Mouse (Mus musculus) liver, postnatal 0 days (tissue): Measurements from ENCODE around the gene Rhof. TPM values are rescaled to one million over a fixed set of nuclear protein-coding genes. Genes with fewer than 3 reads are reported as not detected.

ENCODE experiments used
- ATAC-seq: fragments of 200-750 bp; cut with Nextera tagmentation; 2 replicates; pipeline ENCODE4 v1.8.0; 2017; ENCODE audit warnings: mild to moderate bottlenecking, moderate library complexity
- DNase-seq: peaks from one replicate; pipeline ENCODE4 v3.0.0-alpha.2; 2016
- H3K27ac ChIP-seq: fragments of 300-500 bp; sonication (generic); 2 replicates; pipeline ENCODE4 v1.5.1; 2014; ENCODE audit warnings: antibody characterized with exemption, moderate library complexity, mild to moderate bottlenecking, low read depth
- H3K27me3 ChIP-seq: fragments of 300-500 bp; sonication (generic); 2 replicates; pipeline ENCODE4 v1.6.1; 2014; ENCODE audit warnings: low read length, control low read depth, mixed read lengths; ENCODE audit not compliant: insufficient read depth
- H3K36me3 ChIP-seq: fragments of 300-500 bp; sonication (generic); replicated peaks from 2 replicates; pipeline ENCODE4 v1.6.1; 2014; ENCODE audit warnings: mild to moderate bottlenecking, control low read depth, low read length, moderate library complexity, mixed read lengths; ENCODE audit not compliant: insufficient read depth
- H3K4me1 ChIP-seq: fragments of 300-500 bp; sonication (generic); 2 replicates; pipeline ENCODE4 v1.6.1; 2014; ENCODE audit warnings: antibody characterized with exemption, mild to moderate bottlenecking, control low read depth; ENCODE audit not compliant: insufficient read depth
- H3K4me2 ChIP-seq: fragments of 300-500 bp; sonication (generic); 2 replicates; pipeline ENCODE4 v1.6.1; 2014; ENCODE audit warnings: low read depth, mild to moderate bottlenecking, low read length, moderate library complexity, mixed read lengths
- H3K4me3 ChIP-seq: fragments of 300-500 bp; sonication (generic); 2 replicates; pipeline ENCODE4 v1.5.1; 2014; ENCODE audit warnings: low read depth, low read length
- H3K9ac ChIP-seq: fragments of 300-500 bp; sonication (generic); replicated peaks from 2 replicates; pipeline ENCODE4 v1.6.1; 2014; ENCODE audit warnings: mild to moderate bottlenecking, moderate library complexity
- H3K9me3 ChIP-seq: fragments of 300-500 bp; sonication (generic); 2 replicates; pipeline ENCODE4 v1.6.1; 2016; ENCODE audit warnings: mild to moderate bottlenecking, control low read depth, low read length, mixed read lengths
- CTCF ChIP-seq: sonication (generic); IDR thresholded peaks from 2 replicates; pipeline ENCODE4 v1.5.1; 2016; ENCODE audit warnings: antibody characterized with exemption, low read depth
- EP300 ChIP-seq: IDR thresholded peaks from 2 replicates; pipeline ENCODE4 v1.6.1; 2016; ENCODE audit warnings: antibody characterized with exemption, low read depth, mild to moderate bottlenecking
- WGBS: fragments of 180-500 bp; shearing (Covaris S2); extraction: QIAGEN DNeasy Blood & Tissue Kit; methylation state at CpG from one replicate; pipeline ENCODE4 v1.1.7; 2014; ENCODE audit not compliant: insufficient replicate concordance; 5-methylcytosine and 5-hydroxymethylcytosine counted together
- polyA plus RNA-seq: library from polyadenylated mRNA; unstranded; fragments of >200 nt; fragmentation: Nextera tagmentation; extraction: Ambion mirVana; gene quantifications from 2 replicates; pipeline ENCODE4 v1.2.1, GENCODE M21; 2015

The Rhof gene
- polyA plus RNA-seq, 1 experiment from 2014 or later: 2.1 TPM

GRCm38 (mm10) chr5:123117773-123118172, 14.7 kb downstream of the Rhof start:
- ATAC-seq (0 out of 2 replicates have a peak, but pooled peaks have one; percentile 33), DNase-seq (peak; percentile 47)
- Histone ChIP-seq H3K9ac (no peak overlapping the region), H3K9me3 (no peaks in the 10 kb centered on the region), H3K27ac (no peak overlapping the region), H3K4me1 (peaks cover 3% of the 10 kb centered on the region; the same call in 1 of the 2 replicates), H3K36me3 (0 out of 2 replicates have a peak, but pooled peaks cover 7% of the 10 kb centered on the region), H3K27me3 (no peaks in the 10 kb centered on the region), H3K4me3 (no peak overlapping the region), H3K4me2 (no peak overlapping the region)
- TF ChIP-seq CTCF (no peak), EP300 (no peak)
- 65% methylated on average over 8 of the region's 8 CpGs for WGBS

GRCm38 (mm10) chr5:123117257-123117656, 15.2 kb downstream of the Rhof start:
- DNase-seq: peak; percentile 86
- 15% methylated on average over 10 of the region's 10 CpGs for WGBS
- Histone ChIP-seq H3K27ac (no peak overlapping the region), H3K4me2 (no peak overlapping the region), H3K4me3 (no peak overlapping the region), H3K9ac (no peak overlapping the region), H3K9me3 (no peaks in the 10 kb centered on the region), H3K4me1 (peaks cover 3% of the 10 kb centered on the region; the same call in 1 of the 2 replicates), H3K27me3 (no peaks in the 10 kb centered on the region), H3K36me3 (0 out of 2 replicates have a peak, but pooled peaks cover 7% of the 10 kb centered on the region)
- peak; percentile 72 for ATAC-seq
- TF ChIP-seq EP300 (no peak), CTCF (peak; percentile 95)

GRCm38 (mm10) chr5:123116080-123116479, 16.4 kb downstream of the Rhof start:
- Histone ChIP-seq H3K9me3 (no peaks in the 10 kb centered on the region), H3K27me3 (no peaks in the 10 kb centered on the region), H3K36me3 (0 out of 2 replicates have a peak, but pooled peaks cover 7% of the 10 kb centered on the region), H3K4me1 (peaks cover 3% of the 10 kb centered on the region; the same call in 1 of the 2 replicates), H3K4me3 (no peak overlapping the region), H3K4me2 (no peak overlapping the region), H3K27ac (no peak overlapping the region), H3K9ac (no peak overlapping the region)
- TF ChIP-seq CTCF: no peak
- TF ChIP-seq EP300: no peak
- DNase-seq: no peak
- no peak for ATAC-seq
- WGBS: 79% methylated on average over 8 of the region's 8 CpGs

GRCm38 (mm10) chr5:123114924-123115323, 17.6 kb downstream of the Rhof start:
- H3K4me2 ChIP-seq: no peak overlapping the region
- H3K4me1 ChIP-seq: peaks cover 3% of the 10 kb centered on the region; the same call in 1 of the 2 replicates
- no peak for DNase-seq
- H3K4me3 ChIP-seq: no peak overlapping the region
- no peak for ATAC-seq
- TF ChIP-seq EP300 (no peak), CTCF (peak; percentile 60)
- no peak overlapping the region for H3K27ac ChIP-seq
- no peaks in the 10 kb centered on the region for H3K9me3 ChIP-seq
- H3K36me3 ChIP-seq: 0 out of 2 replicates have a peak, but pooled peaks cover 7% of the 10 kb centered on the region
- H3K27me3 ChIP-seq: no peaks in the 10 kb centered on the region
- H3K9ac ChIP-seq: no peak overlapping the region
- 59% methylated on average over 7 of the region's 7 CpGs for WGBS

GRCm38 (mm10) chr5:123114109-123114508, 18.4 kb downstream of the Rhof start:
- DNase-seq (no peak), ATAC-seq (no peak)
- TF ChIP-seq CTCF (no peak), EP300 (no peak)
- H3K36me3 ChIP-seq: 0 out of 2 replicates have a peak, but pooled peaks cover 7% of the 10 kb centered on the region
- no peaks in the 10 kb centered on the region for H3K9me3 ChIP-seq
- no peaks in the 10 kb centered on the region for H3K27me3 ChIP-seq
- H3K27ac ChIP-seq: no peak overlapping the region
- no peak overlapping the region for H3K9ac ChIP-seq
- no peak overlapping the region for H3K4me3 ChIP-seq
- no peak overlapping the region for H3K4me2 ChIP-seq
- peaks cover 3% of the 10 kb centered on the region; the same call in 1 of the 2 replicates for H3K4me1 ChIP-seq
- WGBS: 77% methylated on average over 11 of the region's 11 CpGs

- Histone ChIP-seq H3K4me2 (no peak overlapping the region), H3K9ac (no peak overlapping the region), H3K27me3 (no peaks in the 10 kb centered on the region), H3K4me1 (no peaks in the 10 kb centered on the region), H3K4me3 (no peak overlapping the region), H3K27ac (no peak overlapping the region), H3K9me3 (no peaks in the 10 kb centered on the region), H3K36me3 (peaks cover 7% of the 10 kb centered on the region; the same call in 1 of the 2 replicates)
- WGBS: 92% methylated on average over 13 of the region's 13 CpGs
- TF ChIP-seq EP300 (no peak), CTCF (no peak)
- ATAC-seq: no peak
- no peak for DNase-seq
Observed at GRCm38 (mm10) chr5:123110296-123110721, 22.2 kb downstream of the Rhof start.
